Mouse (Mus musculus): ENCODE measurements around the gene Capn9. TPM values are rescaled to one million over a fixed set of nuclear protein-coding genes. Genes with fewer than 3 reads are reported as not detected.

Gene Capn9
- polyA plus RNA-seq, 1 experiment, result 0.34 TPM

- no peak for DNase-seq (ENCODE audit: low read depth)
Observed at GRCm38 (mm10) chr8:124571732-124572429, 4.0 kb upstream of the Capn9 start.

GRCm38 (mm10) chr8:124572430-124572775, 3.5 kb upstream of the Capn9 start:
- no peak for DNase-seq (ENCODE audit: low read depth)

GRCm38 (mm10) chr8:124573552-124574340, 2.2 kb upstream of the Capn9 start:
- DNase-seq (ENCODE audit: low read depth), result no peak

GRCm38 (mm10) chr8:124576751-124577150, 840 bp downstream of the Capn9 start:
- DNase-seq (ENCODE audit: low read depth), result no peak

DNA sequence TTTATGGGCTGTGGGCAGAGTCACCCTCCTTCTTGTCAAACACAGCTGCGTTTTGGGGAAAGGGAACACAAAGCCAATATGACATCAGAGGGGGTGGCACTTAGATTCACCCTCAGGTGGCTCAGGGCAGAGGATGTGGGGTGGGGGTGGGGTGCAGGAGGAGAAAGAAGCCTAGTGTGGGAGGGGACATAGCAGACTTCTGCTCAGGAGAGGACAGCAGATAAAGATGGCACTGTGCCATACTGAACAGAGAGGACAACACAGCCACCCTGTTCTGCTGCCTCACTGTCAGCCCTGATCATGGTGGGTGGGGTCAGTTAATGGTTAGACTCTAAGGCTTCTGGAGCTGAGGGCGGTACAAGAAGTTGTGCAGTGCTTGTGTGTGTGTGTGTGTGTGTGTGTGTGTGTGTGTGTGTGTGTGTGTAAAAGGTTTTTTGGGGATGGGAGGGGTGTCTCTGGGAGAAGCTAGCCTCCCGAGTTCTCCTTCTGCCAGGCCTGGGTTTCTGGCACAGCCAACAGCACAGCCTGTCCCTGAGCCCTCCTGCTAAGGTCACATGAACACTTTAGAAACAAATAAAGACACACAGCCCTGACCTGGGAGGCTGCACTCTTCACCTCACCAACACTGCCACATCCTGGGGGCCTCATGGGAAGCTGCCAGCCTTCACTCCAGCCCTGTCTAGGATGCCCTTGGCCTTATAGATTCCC, 10.0 kb downstream of the Capn9 start:
- no peak for DNase-seq (ENCODE audit: low read depth)

GRCm38 (mm10) chr8:124586556-124586955, 10.6 kb downstream of the Capn9 start:
- DNase-seq (ENCODE audit: low read depth), result no peak

DNA sequence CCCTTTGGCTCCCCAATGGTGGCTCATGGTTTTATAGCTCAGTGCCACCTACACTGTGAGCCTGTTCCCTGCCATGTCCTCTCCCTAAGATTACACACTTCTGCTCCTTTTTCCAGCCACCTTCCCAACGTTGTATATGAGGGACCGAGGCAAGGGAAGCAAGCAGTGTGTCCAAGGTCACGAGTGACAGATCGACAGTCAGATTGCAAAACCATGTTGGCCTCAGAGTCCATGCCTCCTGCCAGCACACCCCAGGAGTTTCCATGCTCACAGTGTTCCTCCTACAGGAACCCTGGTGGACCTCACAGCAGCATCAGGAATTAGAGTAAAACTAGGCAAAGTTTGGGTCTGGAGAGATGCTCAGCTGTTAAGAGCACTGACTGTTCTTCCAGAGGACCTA, 13.5 kb downstream of the Capn9 start:
- no peak for DNase-seq (ENCODE audit: low read depth)

- no peak for DNase-seq (ENCODE audit: low read depth)
Observed at GRCm38 (mm10) chr8:124604066-124604465, 28.2 kb downstream of the Capn9 start.

DNA sequence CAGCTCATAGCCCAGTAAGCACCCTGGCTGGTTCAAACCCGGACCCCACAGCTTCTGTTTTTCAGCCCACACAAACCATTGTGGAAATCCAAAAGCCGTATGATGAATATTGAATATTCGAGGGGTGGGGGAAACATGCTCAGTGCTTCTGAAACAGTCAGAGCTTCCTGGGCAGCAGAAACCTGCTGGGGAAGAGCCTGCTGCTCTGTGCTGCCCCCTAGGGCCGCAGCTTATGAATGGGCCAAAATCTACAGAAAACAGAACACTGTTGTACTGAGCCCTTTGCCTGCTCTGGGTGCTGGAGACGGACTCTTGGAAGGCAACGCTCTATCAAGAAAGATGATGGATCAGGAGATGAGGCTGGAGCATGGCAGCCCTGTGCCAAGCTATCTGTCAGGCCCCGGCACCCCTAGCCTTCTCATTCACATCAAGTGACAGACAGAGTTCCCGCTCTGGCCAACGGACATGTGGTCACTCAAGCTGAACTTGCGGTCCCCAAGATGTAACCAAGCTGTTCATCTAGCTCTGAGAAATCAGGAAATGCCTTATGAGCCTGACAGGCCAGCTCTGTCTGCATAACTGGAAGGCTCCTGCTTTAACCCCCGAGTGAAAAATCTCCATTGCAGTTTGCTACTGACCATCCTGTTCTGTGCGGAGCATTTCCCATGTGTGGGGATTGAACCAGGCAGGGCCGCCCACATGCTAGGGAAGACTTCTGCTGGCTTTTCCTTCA, 32.5 kb downstream of the Capn9 start:
- DNase-seq (ENCODE audit: low read depth), result no peak

DNA sequence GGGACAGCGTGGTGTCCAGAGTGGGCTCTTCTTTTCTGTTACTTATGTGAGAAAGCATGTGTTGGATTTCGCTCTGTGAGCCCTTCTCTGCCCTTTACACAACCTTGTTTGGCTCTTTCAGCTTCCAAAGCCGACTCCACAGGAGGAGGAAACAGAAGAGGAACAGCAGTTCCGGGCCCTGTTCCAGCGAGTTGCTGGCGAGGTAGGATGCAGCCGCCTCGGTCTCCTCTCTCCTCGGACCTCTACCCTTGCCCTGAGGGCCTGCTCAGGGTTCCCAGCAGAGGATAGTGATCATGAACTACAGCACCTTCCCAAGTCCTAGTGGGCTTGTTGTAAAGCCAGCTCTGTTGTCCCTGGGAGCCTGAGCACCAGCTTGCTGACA, 33.1 kb downstream of the Capn9 start:
- DNase-seq (ENCODE audit: low read depth), result no peak

DNA sequence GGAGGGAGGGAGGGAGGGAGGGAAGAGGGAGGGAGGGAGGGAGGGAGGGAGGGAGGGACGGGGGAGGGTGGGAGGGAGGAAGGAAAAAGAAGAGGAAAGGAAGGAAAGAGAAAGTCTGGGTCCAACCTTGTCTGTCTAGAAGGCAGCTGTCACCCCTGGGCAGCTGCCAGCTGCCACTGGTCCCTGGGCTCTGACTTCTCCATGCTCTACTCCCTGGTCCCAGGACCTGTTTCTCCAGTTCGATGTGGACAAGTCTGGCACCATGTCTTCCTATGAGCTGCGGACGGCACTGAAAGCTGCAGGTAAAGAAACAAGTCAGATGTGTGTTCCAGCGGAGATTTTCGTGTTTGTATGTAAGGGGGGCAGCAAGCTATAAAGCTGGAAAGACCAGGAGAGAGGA, 38.4 kb downstream of the Capn9 start:
- DNase-seq (ENCODE audit: low read depth), result no peak

DNA sequence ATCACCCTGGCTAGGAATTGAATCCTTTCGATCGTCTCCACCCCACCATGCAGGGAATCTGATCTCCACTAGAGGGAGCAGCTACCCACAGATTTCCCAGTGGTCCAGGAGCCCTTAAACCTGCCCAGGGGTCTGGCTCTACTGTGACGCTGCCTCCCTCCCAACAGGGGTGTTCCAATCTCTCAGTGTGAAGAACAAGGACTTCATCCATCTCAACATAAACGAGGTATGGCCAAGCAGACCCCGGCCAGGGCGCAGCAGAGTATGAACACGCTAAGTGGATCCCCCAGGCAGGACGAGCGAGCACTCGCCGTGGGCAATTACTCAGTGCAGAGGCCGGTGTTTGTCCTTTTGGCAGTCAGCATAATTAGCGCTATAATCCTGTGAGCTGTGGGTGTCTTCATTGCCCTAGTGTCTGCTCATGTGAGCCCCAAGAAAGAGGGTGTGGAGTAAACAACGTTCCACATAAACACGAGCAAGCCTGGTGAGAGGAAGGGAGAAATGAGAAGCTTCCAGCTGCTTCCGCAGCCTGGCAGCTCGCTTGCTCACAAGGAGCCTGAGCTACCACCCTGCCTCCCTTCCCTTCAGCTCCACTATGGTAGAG, 41.5 kb downstream of the Capn9 start:
- DNase-seq (ENCODE audit: low read depth), result no peak

DNA sequence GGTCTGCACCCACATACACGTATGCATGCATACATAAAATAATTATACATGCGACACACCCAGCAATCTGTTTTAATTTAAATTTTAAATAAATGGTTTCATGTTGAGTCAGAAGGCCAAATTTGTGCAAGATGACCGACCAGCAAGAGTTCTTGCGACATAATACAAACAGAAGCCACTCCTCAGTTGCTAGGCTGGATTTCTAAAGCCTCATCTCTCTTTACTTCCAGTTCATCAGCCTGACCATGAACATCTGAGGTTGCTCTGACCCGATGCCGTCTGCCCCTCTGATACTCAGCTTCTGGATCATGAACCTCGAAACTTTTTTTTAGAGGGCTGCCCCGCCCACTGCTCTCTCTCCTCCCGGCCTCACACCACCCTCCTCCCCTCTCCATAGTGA, 42.3 kb downstream of the Capn9 start:
- no peak for DNase-seq (ENCODE audit: low read depth)

DNA sequence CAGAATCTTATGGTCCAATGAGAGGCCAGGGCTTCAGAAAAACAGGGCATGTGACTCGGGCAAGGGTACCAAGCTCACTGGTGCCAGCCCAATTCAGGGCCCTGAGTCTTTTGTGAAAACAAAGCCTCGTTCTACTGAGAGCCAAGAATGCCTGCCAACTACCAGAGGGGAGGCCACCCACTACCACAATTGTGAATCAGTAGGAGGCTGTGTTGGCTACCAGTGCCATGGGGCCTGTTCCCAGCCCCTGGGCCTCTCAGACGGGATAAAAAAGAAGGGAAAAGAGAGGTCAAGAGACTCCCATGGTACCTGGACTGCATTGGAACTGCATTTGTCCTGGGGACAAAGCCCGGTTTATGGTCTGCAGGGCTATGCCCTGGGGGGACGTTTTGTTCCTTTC, 45.3 kb downstream of the Capn9 start:
- DNase-seq (ENCODE audit: low read depth), result no peak

GRCm38 (mm10) chr8:124626251-124626650, 50.3 kb downstream of the Capn9 start:
- DNase-seq (ENCODE audit: low read depth), result no peak

GRCm38 (mm10) chr8:124630489-124630888, 54.6 kb downstream of the Capn9 start:
- no peak for DNase-seq (ENCODE audit: low read depth)

- DNase-seq (ENCODE audit: low read depth), result no peak
Observed at GRCm38 (mm10) chr8:124630891-124631290, 55.0 kb downstream of the Capn9 start.

- no peak for DNase-seq (ENCODE audit: low read depth)
Observed at GRCm38 (mm10) chr8:124631966-124632365, 56.1 kb downstream of the Capn9 start.

GRCm38 (mm10) chr8:124633001-124633703, 57.2 kb downstream of the Capn9 start:
- DNase-seq (ENCODE audit: low read depth), result no peak

DNA sequence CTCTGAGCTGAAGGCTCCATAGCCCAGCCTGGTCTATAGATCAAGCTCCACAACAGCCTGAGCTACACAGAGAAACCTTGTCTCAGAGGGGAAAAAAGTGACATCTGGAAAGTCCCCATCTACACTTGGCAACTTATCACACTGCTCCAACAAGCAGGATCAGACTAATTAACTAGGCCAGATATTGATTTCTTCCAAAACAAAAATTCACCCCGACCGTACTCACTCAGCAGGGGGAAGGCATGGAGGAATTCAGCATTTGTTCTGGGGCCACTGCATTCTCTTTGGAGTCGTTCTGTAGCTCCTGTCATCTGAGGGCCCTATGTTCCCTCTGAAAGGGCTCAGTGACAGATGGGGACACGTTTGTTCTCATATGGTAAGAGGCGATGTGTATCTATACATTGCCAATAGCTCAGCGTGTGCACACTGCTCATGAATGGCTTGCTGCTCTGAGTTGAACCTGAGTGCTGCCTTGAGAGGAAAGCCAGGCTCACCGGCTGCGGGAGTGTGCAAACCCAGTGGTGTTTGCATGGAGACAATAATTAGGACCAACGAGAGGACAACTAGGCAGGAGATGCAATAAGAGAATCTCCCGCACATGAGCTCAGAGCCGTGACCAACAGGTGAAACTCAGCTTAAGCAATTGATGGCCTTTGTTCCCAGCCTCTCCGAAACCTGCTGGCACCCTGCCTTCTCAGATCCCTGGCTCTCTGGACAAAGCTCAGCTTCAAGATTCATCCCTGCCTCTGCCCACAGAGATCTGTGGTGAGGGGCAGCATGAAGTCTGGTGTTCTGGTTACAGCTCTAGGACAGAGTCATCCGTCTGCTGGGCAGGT, 58.7 kb downstream of the Capn9 start:
- DNase-seq (ENCODE audit: low read depth), result no peak

DNA sequence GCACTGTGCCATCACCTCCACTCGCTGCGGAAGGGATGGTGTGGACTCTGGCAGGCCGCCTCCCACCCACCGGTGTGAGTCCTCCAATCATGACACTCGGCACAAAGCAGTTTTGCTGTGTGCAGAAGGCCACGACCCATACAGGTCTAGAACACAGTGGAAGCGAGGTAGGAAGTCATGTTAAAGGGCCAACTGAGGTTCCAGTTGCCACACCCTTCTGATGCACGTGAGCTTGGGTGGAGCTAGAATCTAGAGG, 59.3 kb downstream of the Capn9 start:
- no peak for DNase-seq (ENCODE audit: low read depth)
